Mouse (Mus musculus) B cell, adult 2 months (primary cell): Measurements from ENCODE around the gene Angptl2.

Experiments
- DNase-seq, 2 experiments: peaks; one replicate each; pipeline ENCODE4 v3.0.0; 2022

Gene Angptl2

GRCm38 (mm10) chr2:33232782-33233570, 17.1 kb downstream of the Angptl2 start:
- no peak for DNase-seq

- DNase-seq: no peak
Observed at GRCm38 (mm10) chr2:33233856-33234255, 18.0 kb downstream of the Angptl2 start.

GRCm38 (mm10) chr2:33234848-33235247, 19.0 kb downstream of the Angptl2 start:
- DNase-seq: no peak

- DNase-seq: no peak
Observed at GRCm38 (mm10) chr2:33237581-33237980, 21.7 kb downstream of the Angptl2 start.

GRCm38 (mm10) chr2:33244880-33245279, 29.0 kb downstream of the Angptl2 start:
- DNase-seq: no peak

GRCm38 (mm10) chr2:33245350-33245749, 29.5 kb downstream of the Angptl2 start:
- no peak for DNase-seq

- DNase-seq: no peak
Observed at GRCm38 (mm10) chr2:33246841-33247240, 31.0 kb downstream of the Angptl2 start.

- DNase-seq: no peak
Observed at GRCm38 (mm10) chr2:33248549-33248948, 32.7 kb downstream of the Angptl2 start.

GRCm38 (mm10) chr2:33249922-33250633, 34.2 kb downstream of the Angptl2 start:
- DNase-seq: no peak

GRCm38 (mm10) chr2:33252751-33253150, 36.9 kb downstream of the Angptl2 start:
- DNase-seq: no peak

GRCm38 (mm10) chr2:33253572-33254190, 37.8 kb downstream of the Angptl2 start:
- no peak for DNase-seq

- DNase-seq: no peak
Observed at GRCm38 (mm10) chr2:33254318-33254985, 38.6 kb downstream of the Angptl2 start.

GRCm38 (mm10) chr2:33256769-33257537, 41.1 kb downstream of the Angptl2 start:
- no peak for DNase-seq

- DNase-seq: no peak
Observed at GRCm38 (mm10) chr2:33260772-33261171, 44.9 kb downstream of the Angptl2 start.

GRCm38 (mm10) chr2:33261475-33261874, 45.6 kb downstream of the Angptl2 start:
- no peak for DNase-seq

- DNase-seq: no peak
Observed at GRCm38 (mm10) chr2:33265793-33266192, 49.9 kb downstream of the Angptl2 start.

- no peak for DNase-seq
Observed at GRCm38 (mm10) chr2:33267075-33267474, 51.2 kb downstream of the Angptl2 start.

GRCm38 (mm10) chr2:33268384-33269131, 52.7 kb downstream of the Angptl2 start:
- no peak for DNase-seq

GRCm38 (mm10) chr2:33269132-33269493, 53.2 kb downstream of the Angptl2 start:
- DNase-seq: no peak

- DNase-seq: no peak
Observed at GRCm38 (mm10) chr2:33270569-33270968, 54.7 kb downstream of the Angptl2 start.

GRCm38 (mm10) chr2:33271511-33271910, 55.6 kb downstream of the Angptl2 start:
- DNase-seq: no peak
